Mouse (Mus musculus): ENCODE measurements around the gene Fam135a. TPM values are rescaled to one million over a fixed set of nuclear protein-coding genes. Genes with fewer than 3 reads are reported as not detected.
A peak's percentile ranks its signal among the peaks of the same experiment; 100 is the strongest.

Fam135a gene
- polyA plus RNA-seq, 2 experiments, result 30.3 to 50.8 TPM

DNA sequence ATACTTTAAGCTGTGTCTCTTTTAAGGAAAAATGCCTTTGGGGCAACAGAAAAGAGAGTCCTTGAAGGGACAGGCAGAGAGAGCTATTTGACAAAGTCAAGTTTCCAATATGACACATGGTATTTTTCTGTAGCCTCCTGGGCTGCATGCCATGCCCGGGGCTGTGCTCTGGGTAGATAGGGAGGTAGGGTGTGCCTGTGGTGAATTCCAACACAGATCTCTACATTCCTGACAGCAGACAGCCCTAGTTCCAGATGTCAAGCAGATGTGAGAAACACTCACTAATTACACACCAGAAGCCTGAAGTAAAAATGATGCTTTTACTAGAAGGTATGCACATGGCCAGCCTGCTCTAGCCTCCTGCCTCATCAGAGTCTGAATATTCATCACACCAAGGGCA is 133.9 kb downstream of the Fam135a start:
- Histone ChIP-seq H3K4me2 (replicated peaks; ENCODE audit: low read depth, low read length, severe bottlenecking) (no peak overlapping the region), H3K9me3 (ENCODE audit: control insufficient read depth, low read length) (no peaks in the 10 kb centered on the region), H3K27ac (replicated peaks; ENCODE audit: low read depth, low read length) (no peak overlapping the region), H3K9ac (ENCODE audit: low read depth, low read length, severe bottlenecking) (no peak overlapping the region), H3K27me3 (ENCODE audit: control insufficient read depth, insufficient read depth, low read length) (no peaks in the 10 kb centered on the region), H3K36me3 (ENCODE audit: control insufficient read depth, insufficient read depth, low read length) (no peaks in the 10 kb centered on the region), H3K4me1 (ENCODE audit: control insufficient read depth, insufficient read depth, low read length) (no peaks in the 10 kb centered on the region), H3K4me3 (replicated peaks; ENCODE audit: low read length) (no peak overlapping the region)
- DNase-seq (ENCODE audit: low spot score), result peak; percentile 16
- no peak for ATAC-seq (ENCODE audit: low FRiP score, low read depth)
- no peak for TF ChIP-seq POLR2A (IDR thresholded peaks at IDR 0.05; ENCODE audit: borderline replicate concordance, extremely low read depth, insufficient read depth, insufficient read length)
- WGBS, result 21% methylated on average over 1 of the region's 1 CpGs

Other genes with a start within 250 kb of the Fam135a start
- 84.6 and 101 TPM in 2 replicates for gene Smap1, start 178.0 kb downstream of the Fam135a start, polyA plus RNA-seq (2012; rRNA removed)
- gene Smap1, start 178.0 kb downstream of the Fam135a start, polyA plus RNA-seq (2014; fragmentation: Nextera tagmentation; extraction: Ambion mirVana), result 57.9 and 59.3 TPM in 2 replicates
- gene Sdhaf4, start 94.7 kb downstream of the Fam135a start, polyA plus RNA-seq (2012; rRNA removed), result 31.0 and 44.4 TPM in 2 replicates
- gene Sdhaf4, start 94.7 kb downstream of the Fam135a start, polyA plus RNA-seq (2014; fragmentation: Nextera tagmentation; extraction: Ambion mirVana), result 84.6 and 90.7 TPM in 2 replicates
- gene Col9a1, start 77.3 kb upstream of the Fam135a start, polyA plus RNA-seq (2012; rRNA removed), result 252 and 268 TPM in 2 replicates
- 139 and 151 TPM in 2 replicates for gene Col9a1, start 77.3 kb upstream of the Fam135a start, polyA plus RNA-seq (2014; fragmentation: Nextera tagmentation; extraction: Ambion mirVana)

Data from limb, embryonic 14.5 days (tissue).